Mouse (Mus musculus): Measurements from ENCODE around the gene Slc16a9.

- TF ChIP-seq CTCF (IDR thresholded peaks at IDR 0.05; ENCODE audit: low read depth) = no peak
- no peak for TF ChIP-seq EP300 (IDR thresholded peaks at IDR 0.05; ENCODE audit: low read depth)
These were observed 12.1 kb downstream of the Slc16a9 start for GRCm38 (mm10) chr10:70257029-70257428.

All from liver, postnatal 0 days (tissue).